Mouse (Mus musculus): Measurements from ENCODE around the gene Fancc.

DNA sequence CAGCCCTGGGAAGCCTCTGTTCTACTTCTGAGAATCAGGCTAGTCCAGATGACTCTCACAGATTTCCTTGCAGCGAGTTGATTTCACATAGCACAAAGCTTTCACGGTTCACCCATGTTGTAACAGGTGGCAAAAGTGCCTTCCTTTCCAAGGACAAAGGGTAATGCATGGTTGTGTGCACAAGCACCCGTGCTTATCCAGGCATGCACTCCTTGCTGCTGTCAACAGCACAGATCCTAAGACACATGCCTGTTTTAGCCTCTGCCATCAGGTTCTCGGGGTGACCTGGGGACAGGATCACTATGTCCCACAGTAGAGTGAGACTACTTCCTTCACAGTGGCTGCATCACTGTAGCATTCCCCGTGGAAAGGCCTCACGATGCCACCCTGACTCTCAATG is 181.3 kb downstream of the Fancc start:
- TF ChIP-seq POLR2A (IDR thresholded peaks at IDR 0.05; ENCODE audit: extremely low read depth, insufficient read depth, low read length): no peak
- TF ChIP-seq CTCF (IDR thresholded peaks at IDR 0.05; ENCODE audit: low read depth, low read length): no peak
